Mouse (Mus musculus) lung, embryonic 14.5 days (tissue): ENCODE measurements around the gene Ccdc9b. TPM values are rescaled to one million over a fixed set of nuclear protein-coding genes. Genes with fewer than 3 reads are reported as not detected.

Source experiments
- ATAC-seq: fragments of 200-750 bp; cut with Nextera tagmentation; 2 replicates; pipeline ENCODE4 v1.8.0; 2017; ENCODE audit warnings: mild to moderate bottlenecking, moderate TSS enrichment, moderate library complexity; ENCODE audit not compliant: insufficient read depth
- DNase-seq: peaks from one replicate; pipeline ENCODE4 v3.0.0-alpha.2; 2015
- H3K27ac ChIP-seq: fragments of 300-500 bp; sonication (generic); 2 replicates; pipeline ENCODE4 v1.5.1; 2014; ENCODE audit warnings: low read depth, mild to moderate bottlenecking, moderate library complexity
- H3K27me3 ChIP-seq: fragments of 300-500 bp; sonication (generic); 2 replicates; pipeline ENCODE4 v1.6.1; 2014; ENCODE audit warnings: low read length, control low read depth; ENCODE audit not compliant: insufficient read depth
- H3K36me3 ChIP-seq: fragments of 300-500 bp; sonication (generic); 2 replicates; pipeline ENCODE4 v1.6.1; 2014; ENCODE audit warnings: control low read depth; ENCODE audit not compliant: insufficient read depth
- H3K4me1 ChIP-seq: fragments of 300-500 bp; sonication (generic); 2 replicates; pipeline ENCODE4 v1.6.1; 2014; ENCODE audit warnings: antibody characterized with exemption, control low read depth; ENCODE audit not compliant: insufficient read depth
- H3K4me2 ChIP-seq: fragments of 300-500 bp; sonication (generic); 2 replicates; pipeline ENCODE4 v1.6.1; 2014; ENCODE audit warnings: mild to moderate bottlenecking
- H3K4me3 ChIP-seq: fragments of 300-500 bp; sonication (generic); 2 replicates; pipeline ENCODE4 v1.5.1; 2014; ENCODE audit warnings: low read depth, low read length
- H3K9ac ChIP-seq: fragments of 300-500 bp; sonication (generic); 2 replicates; pipeline ENCODE4 v1.6.1; 2014
- H3K9me3 ChIP-seq: fragments of 300-500 bp; sonication (generic); 2 replicates; pipeline ENCODE4 v1.6.1; 2016; ENCODE audit warnings: low read depth, low read length, control low read depth
- CTCF ChIP-seq: IDR thresholded peaks from 2 replicates; pipeline ENCODE4 v1.5.1; 2016; ENCODE audit warnings: antibody characterized with exemption, low read depth
- WGBS: fragments of 180-500 bp; shearing (Covaris S2); extraction: QIAGEN DNeasy Blood & Tissue Kit; methylation state at CpG from one replicate; pipeline ENCODE4 v1.1.7; 2014; 5-methylcytosine and 5-hydroxymethylcytosine counted together
- polyA plus RNA-seq: library from polyadenylated mRNA; unstranded; fragments of >200 nt; fragmentation: Nextera tagmentation; extraction: Ambion mirVana; gene quantifications from 2 replicates; pipeline ENCODE4 v1.2.1, GENCODE M21; 2014

The Ccdc9b gene
- polyA plus RNA-seq, 1 experiment from 2014 or later: 0.55 TPM

GRCm38 (mm10) chr2:118793636-118794035 lies 31.2 kb upstream of the Ccdc9b start:
- H3K4me3 ChIP-seq: no peak overlapping the region
- no peak for TF ChIP-seq CTCF
- H3K4me1 ChIP-seq: peaks cover 6% of the 10 kb centered on the region; the same call in 1 of the 2 replicates
- H3K27ac ChIP-seq: no peak overlapping the region
- H3K27me3 ChIP-seq: no peaks in the 10 kb centered on the region
- no peak overlapping the region for H3K4me2 ChIP-seq
- WGBS: 86% methylated on average over 4 of the region's 4 CpGs
- no peaks in the 10 kb centered on the region for H3K9me3 ChIP-seq
- no peak overlapping the region for H3K9ac ChIP-seq
- no peak for ATAC-seq
- H3K36me3 ChIP-seq: no peaks in the 10 kb centered on the region
- no peak for DNase-seq

DNA sequence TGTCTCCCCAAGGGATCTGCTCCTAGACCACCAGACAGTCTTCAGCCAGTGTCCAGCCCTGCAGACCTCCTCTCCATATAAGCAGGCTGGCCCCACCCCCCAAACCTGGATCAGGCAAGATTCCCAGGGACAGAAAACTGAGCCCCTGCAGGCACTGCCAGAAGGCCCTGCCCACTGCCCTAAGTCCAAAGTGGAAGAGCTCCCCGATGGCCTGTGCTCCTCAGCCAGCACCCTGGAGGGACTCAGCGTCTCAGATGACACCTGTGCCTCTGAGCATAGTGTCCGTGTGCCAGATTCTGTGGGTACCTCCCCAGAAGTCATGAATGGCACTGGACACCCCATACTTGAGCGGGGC lies 29.8 kb upstream of the Ccdc9b start:
- peaks cover 6% of the 10 kb centered on the region; the same call in 1 of the 2 replicates for H3K4me1 ChIP-seq
- H3K9me3 ChIP-seq: no peaks in the 10 kb centered on the region
- no peak for TF ChIP-seq CTCF
- H3K36me3 ChIP-seq: no peaks in the 10 kb centered on the region
- H3K4me2 ChIP-seq: no peak overlapping the region
- H3K9ac ChIP-seq: no peak overlapping the region
- no peak overlapping the region for H3K4me3 ChIP-seq
- no peak overlapping the region for H3K27ac ChIP-seq
- no peak for ATAC-seq
- 74% methylated on average over 4 of the region's 4 CpGs for WGBS
- DNase-seq: no peak
- no peaks in the 10 kb centered on the region for H3K27me3 ChIP-seq

GRCm38 (mm10) chr2:118791591-118792258 lies 29.3 kb upstream of the Ccdc9b start:
- Histone ChIP-seq H3K4me3 (no peak overlapping the region), H3K4me1 (peaks cover 6% of the 10 kb centered on the region; the same call in 1 of the 2 replicates), H3K27me3 (no peaks in the 10 kb centered on the region), H3K4me2 (no peak overlapping the region), H3K36me3 (no peaks in the 10 kb centered on the region), H3K9me3 (no peaks in the 10 kb centered on the region), H3K9ac (no peak overlapping the region), H3K27ac (no peak overlapping the region)
- DNase-seq: no peak
- no peak for TF ChIP-seq CTCF
- ATAC-seq: no peak
- WGBS: 90% methylated on average over 26 of the region's 26 CpGs

DNA sequence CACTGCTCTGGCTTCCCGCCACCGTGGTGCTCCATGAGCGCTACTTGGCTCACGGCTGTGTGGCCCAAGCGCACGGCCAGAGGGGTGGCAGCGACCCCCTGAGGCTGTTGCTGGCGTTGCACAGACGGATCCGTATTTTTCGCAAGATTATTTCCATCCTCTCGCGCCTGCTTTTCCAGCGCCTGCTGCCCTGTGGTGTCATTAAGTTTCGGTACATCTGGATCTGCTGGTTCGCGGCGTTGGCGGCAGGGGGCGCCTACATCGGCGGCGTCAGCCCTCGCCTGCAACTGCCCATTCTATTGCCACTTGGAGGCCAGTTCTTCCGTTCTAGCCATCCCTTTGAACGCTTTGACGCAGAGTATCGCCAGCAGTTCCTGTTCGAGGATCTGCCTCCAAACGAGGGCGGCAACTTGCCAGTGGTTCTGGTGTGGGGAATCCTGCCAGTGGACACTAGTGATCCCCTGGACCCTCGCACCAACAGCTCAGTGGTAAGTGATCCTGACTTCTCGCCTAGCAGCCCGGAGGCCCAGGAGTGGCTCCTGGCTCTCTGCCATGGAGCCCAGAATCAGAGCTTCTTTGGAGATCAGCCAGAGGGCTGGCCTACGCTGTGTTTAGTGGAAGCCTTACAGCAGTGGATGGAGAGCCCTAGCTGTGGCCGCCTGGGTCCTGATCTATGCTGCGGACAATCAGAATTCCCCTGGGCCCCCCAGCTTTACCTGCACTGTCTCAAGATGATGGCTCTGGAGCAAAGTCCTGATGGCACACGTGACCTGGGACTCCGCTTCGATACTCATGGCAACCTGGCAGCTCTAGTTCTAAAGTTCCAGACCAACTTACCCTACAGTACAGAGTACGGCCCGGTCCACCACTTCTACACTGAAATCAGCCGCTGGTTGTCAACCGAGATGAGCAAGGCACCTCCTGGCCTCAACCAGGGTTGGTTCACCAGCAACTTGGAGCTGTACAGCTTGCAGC lies 28.4 kb upstream of the Ccdc9b start:
- WGBS: 20% methylated on average over 44 of the region's 44 CpGs
- Histone ChIP-seq H3K4me1 (peaks cover 6% of the 10 kb centered on the region; the same call in 1 of the 2 replicates), H3K9ac (peak overlapping the region; percentile 23), H3K36me3 (no peaks in the 10 kb centered on the region), H3K27me3 (no peaks in the 10 kb centered on the region), H3K27ac (no peak overlapping the region), H3K4me3 (peak overlapping the region; percentile 21; the same call in 1 of the 2 replicates), H3K9me3 (no peaks in the 10 kb centered on the region), H3K4me2 (peak overlapping the region; percentile 60)
- peak; percentile 88 for TF ChIP-seq CTCF
- ATAC-seq (peak; percentile 84), DNase-seq (peak; percentile 92)

DNA sequence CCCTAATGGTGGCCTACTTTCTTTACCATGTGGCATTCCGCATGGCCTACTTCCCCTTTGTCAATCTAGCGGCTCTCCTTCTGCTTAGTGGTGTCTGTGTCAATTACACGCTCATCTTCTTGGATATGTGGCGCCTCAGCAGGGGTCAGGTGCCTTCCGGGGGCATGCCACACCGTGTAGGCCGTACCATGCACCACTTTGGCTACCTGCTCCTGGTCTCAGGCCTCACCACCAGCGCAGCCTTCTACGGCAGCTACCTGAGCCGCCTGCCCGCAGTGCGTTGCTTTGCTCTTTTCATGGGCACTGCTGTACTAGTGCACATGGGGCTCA lies 27.7 kb upstream of the Ccdc9b start:
- DNase-seq (no peak), ATAC-seq (no peak; the same call in 1 of the 2 replicates)
- Histone ChIP-seq H3K27me3 (no peaks in the 10 kb centered on the region), H3K27ac (no peak overlapping the region), H3K4me1 (peaks cover 6% of the 10 kb centered on the region; the same call in 1 of the 2 replicates), H3K9ac (peak overlapping the region; percentile 23; the same call in 1 of the 2 replicates), H3K4me2 (peak overlapping the region; percentile 60), H3K4me3 (0 out of 2 replicates have a peak overlapping the region, but pooled peaks have one; percentile 21), H3K36me3 (no peaks in the 10 kb centered on the region), H3K9me3 (no peaks in the 10 kb centered on the region)
- no peak for TF ChIP-seq CTCF
- WGBS: 59% methylated on average over 12 of the region's 12 CpGs

DNA sequence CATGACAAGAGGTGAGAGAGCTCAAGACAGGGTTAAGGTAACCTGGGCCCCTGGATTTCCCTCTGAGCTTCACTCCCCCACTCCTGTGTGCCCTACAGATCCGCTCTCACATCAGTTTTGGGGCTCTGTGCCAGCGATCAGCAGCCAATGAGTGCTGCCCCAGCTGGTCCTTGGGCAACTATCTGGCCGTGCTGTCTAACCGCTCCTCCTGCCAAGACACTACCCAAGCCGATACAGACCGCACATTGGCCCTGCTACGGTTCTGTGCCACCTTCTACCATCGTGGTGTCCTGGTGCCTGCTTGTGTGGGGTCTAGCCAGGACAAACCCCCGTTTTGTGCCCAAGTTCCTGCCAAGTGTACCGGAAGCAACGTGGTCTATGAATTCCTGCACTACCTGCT lies 27.0 kb upstream of the Ccdc9b start:
- WGBS: 89% methylated on average over 11 of the region's 11 CpGs
- ATAC-seq (no peak), DNase-seq (no peak)
- Histone ChIP-seq H3K27me3 (no peaks in the 10 kb centered on the region), H3K36me3 (no peaks in the 10 kb centered on the region), H3K4me1 (peaks cover 6% of the 10 kb centered on the region; the same call in 1 of the 2 replicates), H3K9ac (no peak overlapping the region), H3K4me2 (no peak overlapping the region), H3K4me3 (no peak overlapping the region), H3K9me3 (no peaks in the 10 kb centered on the region), H3K27ac (no peak overlapping the region)
- TF ChIP-seq CTCF: no peak

GRCm38 (mm10) chr2:118786525-118786924 lies 24.1 kb upstream of the Ccdc9b start:
- Histone ChIP-seq H3K9ac (no peak overlapping the region), H3K27me3 (no peaks in the 10 kb centered on the region), H3K4me1 (peaks cover 6% of the 10 kb centered on the region; the same call in 1 of the 2 replicates), H3K36me3 (no peaks in the 10 kb centered on the region), H3K27ac (no peak overlapping the region), H3K9me3 (no peaks in the 10 kb centered on the region), H3K4me2 (no peak overlapping the region), H3K4me3 (no peak overlapping the region)
- ATAC-seq (no peak), DNase-seq (no peak)
- 71% methylated on average over 5 of the region's 5 CpGs for whole genome bisulfite sequencing
- no peak for TF ChIP-seq CTCF
